Mouse (Mus musculus): Measurements from ENCODE around the gene Zfp512b.

Zfp512b gene

GRCm38 (mm10) chr2:181573961-181574360 lies 18.6 kb downstream of the Zfp512b start:
- DNase-seq (ENCODE audit: extremely low spot score, low spot score): no peak

- DNase-seq (ENCODE audit: extremely low spot score, low spot score): no peak
Measured at GRCm38 (mm10) chr2:181572921-181573920, 19.4 kb downstream of the Zfp512b start.

DNA sequence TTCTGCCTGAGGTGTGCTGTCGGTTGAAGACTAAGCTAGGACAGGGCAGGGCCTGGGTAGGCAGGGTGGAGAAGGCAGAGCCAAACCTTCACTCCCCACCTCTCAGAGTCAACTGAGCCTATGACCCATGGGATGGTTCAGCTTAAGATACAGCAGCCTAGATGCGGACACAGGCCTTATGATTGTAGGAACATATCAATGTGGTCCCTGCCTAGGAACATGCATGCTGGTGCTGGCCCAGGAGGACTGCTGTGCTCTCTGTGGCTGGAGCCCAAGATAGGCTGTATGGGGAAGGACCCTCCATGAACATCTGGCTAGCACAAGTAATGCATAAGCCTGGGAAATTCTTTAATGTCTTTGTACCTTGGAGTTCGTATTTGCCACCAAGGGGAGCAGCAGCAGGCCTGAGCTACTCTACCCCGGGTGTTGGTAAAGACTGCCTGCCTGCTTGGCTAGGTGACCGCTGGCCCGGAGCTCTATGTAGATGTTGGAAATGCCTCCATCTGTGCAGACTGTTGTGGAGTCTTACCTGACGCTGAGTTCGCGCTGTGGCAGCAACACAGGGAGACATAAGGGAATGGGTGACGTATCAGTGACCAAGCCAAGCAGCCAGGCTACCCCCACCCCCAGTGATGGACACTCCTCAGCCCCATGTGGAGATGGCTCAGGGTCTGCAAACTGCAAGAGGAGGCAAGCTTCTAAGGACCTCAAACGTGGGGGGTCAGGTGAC lies 20.5 kb downstream of the Zfp512b start:
- no peak for DNase-seq (ENCODE audit: extremely low spot score, low spot score)

DNA sequence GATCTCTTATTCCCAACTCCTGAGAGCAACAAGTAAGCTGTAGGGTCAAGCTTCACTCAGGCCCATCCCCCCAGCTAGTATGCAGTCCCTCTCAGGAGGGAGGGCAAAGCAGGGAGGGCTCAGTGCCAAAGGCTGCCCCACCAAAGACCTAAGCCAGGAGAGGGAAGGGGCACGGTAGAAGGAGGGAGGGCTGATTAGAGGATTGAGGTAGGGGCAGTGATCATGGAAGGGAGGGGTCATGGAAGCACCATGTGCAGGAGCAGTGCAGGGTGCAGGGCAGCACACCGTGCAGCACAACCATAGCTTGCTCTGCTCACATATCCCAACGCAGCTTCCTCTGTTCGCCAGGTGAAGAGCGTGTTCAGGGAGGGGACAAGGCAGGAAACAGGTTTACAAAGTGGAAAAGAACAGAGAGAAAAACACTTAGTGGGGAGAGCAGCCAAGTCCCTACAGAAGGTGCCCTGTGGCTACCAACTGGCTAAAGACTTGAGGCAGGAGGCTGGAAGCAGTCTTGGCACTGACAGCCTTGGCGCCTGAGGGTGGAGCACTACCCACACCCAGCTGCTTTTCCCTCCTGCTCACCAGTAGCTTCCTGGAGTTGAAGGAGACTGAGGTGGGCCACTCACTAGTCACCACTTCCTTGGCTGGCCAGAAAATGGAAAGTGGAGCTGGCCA lies 21.5 kb downstream of the Zfp512b start:
- DNase-seq (ENCODE audit: extremely low spot score, low spot score): no peak

DNA sequence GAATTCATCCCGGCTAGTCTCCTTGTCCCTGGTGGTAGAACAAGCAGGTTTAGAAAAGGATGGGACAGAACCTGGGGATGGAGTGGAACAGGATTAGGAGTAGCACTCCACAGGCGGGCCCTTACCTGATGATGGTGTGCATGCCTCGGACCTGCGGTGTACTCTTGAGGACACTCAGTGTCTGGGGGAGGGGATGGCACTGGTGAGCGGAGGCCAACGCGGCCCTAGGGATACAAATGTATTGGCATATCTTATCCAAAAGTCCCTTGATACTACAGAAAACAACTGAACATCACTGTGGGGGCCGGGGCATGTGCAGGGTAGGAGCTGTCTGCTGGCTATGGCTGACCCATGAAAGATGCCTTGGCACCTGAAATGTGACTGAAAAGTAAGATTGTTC lies 22.2 kb downstream of the Zfp512b start:
- DNase-seq (ENCODE audit: extremely low spot score, low spot score): no peak

GRCm38 (mm10) chr2:181569856-181570255 lies 22.7 kb downstream of the Zfp512b start:
- no peak for DNase-seq (ENCODE audit: extremely low spot score, low spot score)

DNA sequence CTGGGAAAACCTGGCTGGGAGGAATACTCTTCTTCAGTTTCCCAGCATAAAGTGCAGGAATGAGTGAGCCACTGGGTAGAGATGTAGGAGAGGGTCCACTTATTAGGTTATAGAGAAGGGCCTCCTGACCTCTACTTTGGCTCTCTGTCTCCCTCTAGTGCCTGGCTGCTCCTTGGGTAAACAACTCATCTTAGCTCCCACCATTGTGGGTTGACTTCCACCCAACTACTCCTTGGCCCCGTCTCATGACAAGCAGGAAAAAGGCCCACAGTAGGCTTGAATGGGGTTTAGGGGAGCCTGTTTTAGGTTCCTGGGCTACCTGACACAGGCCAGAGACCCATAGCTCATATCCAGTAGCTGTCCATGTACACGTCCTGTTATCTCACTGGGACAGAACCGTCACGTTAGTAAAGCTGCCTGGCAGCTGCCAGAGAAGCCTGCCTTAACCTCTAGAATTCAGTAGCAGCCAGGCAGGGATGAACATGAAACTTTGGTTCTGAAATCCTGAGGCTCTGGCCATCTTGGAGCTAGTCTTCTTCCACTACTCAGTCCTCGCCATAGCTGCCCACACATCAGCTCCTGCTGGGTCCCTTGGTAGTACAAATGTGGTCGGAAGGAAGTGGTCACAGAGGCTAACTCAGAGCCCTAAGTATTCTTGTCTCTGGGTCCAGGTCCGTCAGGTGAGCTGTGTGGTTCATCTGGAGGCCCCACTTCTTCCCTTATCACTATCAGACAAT lies 24.2 kb downstream of the Zfp512b start:
- no peak for DNase-seq (ENCODE audit: extremely low spot score, low spot score)

DNA sequence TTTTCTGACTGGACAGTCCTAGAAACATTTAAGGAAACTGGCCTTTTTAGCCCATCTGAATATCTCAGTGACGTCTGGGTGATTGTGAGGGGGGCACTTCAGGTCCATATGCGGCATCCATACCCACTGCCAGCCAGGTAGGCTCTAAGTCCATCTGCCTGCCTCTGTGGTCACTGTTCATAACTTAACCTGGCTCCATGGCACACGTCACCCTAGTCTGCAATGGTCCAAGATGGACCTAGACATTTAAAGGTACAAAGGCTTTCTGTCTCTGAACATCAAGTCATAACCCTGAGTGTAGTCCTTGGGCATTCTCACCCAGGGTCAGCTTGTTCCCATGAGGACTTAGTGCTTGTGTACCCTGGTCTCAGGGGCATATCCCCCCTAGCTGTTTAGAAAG lies 25.3 kb downstream of the Zfp512b start:
- DNase-seq (ENCODE audit: extremely low spot score, low spot score): peak; percentile 6

DNA sequence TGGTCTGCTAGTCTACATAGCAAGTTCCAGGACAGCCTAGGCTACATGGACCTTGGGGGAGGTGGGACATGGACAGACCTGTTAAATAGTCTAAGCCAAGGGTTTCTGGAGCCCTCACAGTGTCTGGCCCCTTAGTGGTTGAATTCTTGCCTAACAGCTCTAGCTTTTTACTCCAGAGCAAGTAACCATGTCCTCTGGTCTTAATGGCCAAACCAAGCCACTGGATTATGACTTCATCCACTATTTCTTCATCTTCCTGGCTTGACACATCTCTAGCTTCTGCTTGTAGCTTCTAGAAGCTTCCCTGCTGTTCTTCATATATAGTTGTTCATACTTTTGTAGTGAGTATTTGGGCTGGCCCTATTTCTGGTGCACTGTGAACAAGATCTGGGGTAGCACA lies 38.8 kb downstream of the Zfp512b start:
- no peak for DNase-seq (ENCODE audit: extremely low spot score, low spot score)

GRCm38 (mm10) chr2:181550233-181550632 lies 42.4 kb downstream of the Zfp512b start:
- no peak for DNase-seq (ENCODE audit: extremely low spot score, low spot score)

- DNase-seq (ENCODE audit: extremely low spot score, low spot score): no peak
Measured at GRCm38 (mm10) chr2:181548682-181549081, 43.9 kb downstream of the Zfp512b start.

DNA sequence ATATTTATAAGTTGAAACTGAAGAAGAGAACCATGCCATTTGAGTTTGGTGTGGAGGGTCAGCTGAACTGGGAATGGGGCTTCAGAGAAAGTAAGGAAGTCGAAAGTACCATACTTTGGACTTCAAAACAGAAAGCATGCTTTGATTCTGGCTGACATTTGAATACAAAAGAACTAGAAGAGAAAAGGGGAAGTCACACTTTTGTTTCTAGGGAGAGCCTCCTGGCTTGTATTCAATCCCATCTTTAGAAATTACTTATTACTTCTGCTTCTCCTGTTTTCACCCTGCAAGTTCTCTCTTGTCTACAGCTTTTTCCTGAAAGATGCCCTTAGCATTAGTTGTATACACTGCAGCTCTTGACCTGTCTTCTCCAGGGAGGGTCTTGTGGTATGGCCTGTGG lies 44.4 kb downstream of the Zfp512b start:
- no peak for DNase-seq (ENCODE audit: extremely low spot score, low spot score)

- no peak for DNase-seq (ENCODE audit: extremely low spot score, low spot score)
Measured at GRCm38 (mm10) chr2:181546142-181546541, 46.5 kb downstream of the Zfp512b start.

GRCm38 (mm10) chr2:181541761-181542380 lies 50.7 kb downstream of the Zfp512b start:
- DNase-seq (ENCODE audit: extremely low spot score, low spot score): no peak

DNA sequence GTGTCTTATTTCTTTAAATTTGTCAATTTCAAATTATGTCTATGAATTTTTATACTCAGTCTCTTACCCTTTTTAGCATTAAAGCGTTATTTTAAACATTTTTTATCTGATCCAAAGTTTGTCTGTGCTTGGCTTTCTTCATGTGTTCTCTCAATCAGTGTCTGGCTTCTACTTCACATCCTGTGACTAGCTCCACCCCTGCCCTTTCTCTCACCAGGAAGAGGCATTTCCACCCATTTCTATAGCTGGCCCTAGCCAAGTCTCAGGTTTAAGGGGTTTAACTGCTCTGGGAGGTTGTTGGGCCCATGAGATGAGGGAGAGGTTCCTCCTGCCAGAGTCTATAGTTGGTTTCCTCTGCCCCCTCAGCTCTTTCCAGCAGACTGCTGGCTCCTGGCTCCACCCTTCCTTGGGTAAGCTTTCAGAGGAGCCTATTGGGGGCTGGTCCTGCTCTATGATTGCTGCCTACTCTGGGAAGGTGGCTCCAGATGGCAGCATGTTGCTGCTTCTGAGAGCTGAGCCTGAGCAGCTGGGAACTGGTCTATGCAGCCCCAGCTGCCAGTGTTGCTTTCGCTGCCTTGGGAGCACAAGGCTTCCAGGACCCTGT lies 55.1 kb downstream of the Zfp512b start:
- DNase-seq (ENCODE audit: extremely low spot score, low spot score): no peak

GRCm38 (mm10) chr2:181536410-181536809 lies 56.2 kb downstream of the Zfp512b start:
- DNase-seq (ENCODE audit: extremely low spot score, low spot score): no peak

- DNase-seq (ENCODE audit: extremely low spot score, low spot score): no peak
Measured at GRCm38 (mm10) chr2:181532589-181532988, 60.0 kb downstream of the Zfp512b start.
